Mouse (Mus musculus) neutrophil, adult 5-6 weeks (primary cell): ENCODE data around the gene Lrrc20. TPM values are rescaled to one million over a fixed set of nuclear protein-coding genes. Genes with fewer than 3 reads are reported as not detected.

Source experiments
- ATAC-seq: fragments of 151-379, 151-347 bp; 2 replicates; pipeline ENCODE4 v1.8.0; 2017; ENCODE audit warnings: mild to moderate bottlenecking, moderate TSS enrichment; ENCODE audit not compliant: insufficient number of reproducible peaks, poor library complexity, low FRiP score, severe bottlenecking; ENCODE audit errors: extremely low read depth
- total RNA-seq: library from RNA; stranded (forward); fragments of 200-1000 nt; gene quantifications from 2 replicates; pipeline ENCODE4 v1.2.3, GENCODE M21; 2017

Lrrc20 gene
- total RNA-seq, 1 experiment from 2014 or later: 1.5 TPM

GRCm38 (mm10) chr10:61466873-61467272 lies 8.7 kb upstream of the Lrrc20 start:
- ATAC-seq: peak; percentile 50; the same call in 1 of the 2 replicates

GRCm38 (mm10) chr10:61468900-61469299 lies 6.7 kb upstream of the Lrrc20 start:
- ATAC-seq: no peak

GRCm38 (mm10) chr10:61473640-61474039 lies 2.0 kb upstream of the Lrrc20 start:
- no peak for ATAC-seq

GRCm38 (mm10) chr10:61474344-61474743 lies 1.3 kb upstream of the Lrrc20 start:
- no peak for ATAC-seq

- ATAC-seq: no peak
Measured at GRCm38 (mm10) chr10:61476440-61477165, 1.0 kb downstream of the Lrrc20 start.

DNA sequence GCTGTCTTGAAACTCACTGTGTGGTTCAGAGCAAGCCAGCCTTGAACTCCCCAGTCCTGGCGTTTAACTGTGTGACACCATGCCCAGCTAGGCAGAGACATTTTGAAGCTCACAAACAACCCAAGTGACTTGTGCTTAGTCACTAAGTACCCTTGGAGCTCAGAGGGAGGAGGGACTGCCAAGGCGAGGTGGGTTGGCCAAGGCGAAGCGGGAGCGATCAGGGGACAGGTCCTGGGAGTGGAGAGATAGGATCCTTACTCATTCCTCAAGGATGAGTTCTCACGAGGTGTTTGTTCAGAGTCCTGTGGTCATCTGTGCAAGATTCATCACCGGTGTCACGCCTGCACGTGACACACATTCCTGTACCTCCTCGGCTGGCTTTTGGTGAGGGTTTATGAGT lies 3.9 kb downstream of the Lrrc20 start:
- ATAC-seq: no peak

GRCm38 (mm10) chr10:61479927-61480326 lies 4.3 kb downstream of the Lrrc20 start:
- no peak for ATAC-seq

- no peak for ATAC-seq
Measured at GRCm38 (mm10) chr10:61480488-61480887, 4.9 kb downstream of the Lrrc20 start.

- ATAC-seq: no peak
Measured at GRCm38 (mm10) chr10:61482771-61483170, 7.2 kb downstream of the Lrrc20 start.

DNA sequence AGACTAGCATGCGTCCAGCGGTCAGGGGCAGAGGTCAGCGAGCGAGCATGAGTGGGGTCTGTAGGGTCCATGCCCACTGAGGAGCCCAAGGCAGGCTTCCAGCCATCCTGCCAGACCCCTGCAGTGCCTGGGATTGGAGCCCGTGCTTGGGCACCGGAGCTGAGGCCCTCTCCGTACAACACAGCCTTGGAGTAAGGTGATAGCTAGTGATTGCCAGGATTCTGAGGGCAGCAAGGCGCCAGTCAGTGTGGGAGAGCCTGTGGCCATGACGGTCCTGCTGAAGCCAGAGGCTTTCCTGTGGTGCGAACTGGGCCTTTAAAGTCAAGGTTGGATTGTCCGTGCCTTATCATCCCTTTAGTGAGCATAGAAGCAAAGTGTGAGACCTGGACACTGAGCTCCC lies 9.2 kb downstream of the Lrrc20 start:
- ATAC-seq: no peak

- no peak for ATAC-seq
Measured at GRCm38 (mm10) chr10:61486551-61487339, 11.1 kb downstream of the Lrrc20 start.

DNA sequence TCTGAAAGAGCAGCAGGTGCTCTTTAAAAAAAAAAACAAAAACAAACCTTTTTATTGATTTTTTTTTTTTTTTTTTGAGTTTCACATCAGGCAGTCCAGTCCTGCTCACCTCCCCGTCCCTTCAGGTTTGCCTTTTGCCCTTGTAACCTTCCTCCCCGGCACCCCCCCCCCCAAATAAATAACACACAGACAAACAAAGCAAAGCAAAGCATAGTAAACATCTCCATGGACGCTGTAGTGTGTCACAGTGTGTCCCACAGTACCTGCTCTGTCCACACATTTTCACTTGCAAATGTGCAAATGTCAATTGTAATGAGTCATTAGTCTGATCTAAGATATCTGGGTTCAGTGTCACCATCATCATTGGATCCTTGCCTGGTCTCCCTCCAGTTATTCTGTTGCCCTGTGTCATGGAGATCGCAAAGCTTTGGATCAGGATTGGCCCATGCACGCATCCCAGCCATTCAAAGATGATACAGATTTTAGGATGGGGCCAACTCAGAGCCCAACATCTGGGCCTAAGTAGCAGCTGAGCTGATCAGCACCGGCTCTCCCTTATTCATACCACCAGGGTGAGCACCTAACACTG lies 13.0 kb downstream of the Lrrc20 start:
- no peak for ATAC-seq

- no peak for ATAC-seq
Measured at GRCm38 (mm10) chr10:61491573-61491972, 16.0 kb downstream of the Lrrc20 start.

DNA sequence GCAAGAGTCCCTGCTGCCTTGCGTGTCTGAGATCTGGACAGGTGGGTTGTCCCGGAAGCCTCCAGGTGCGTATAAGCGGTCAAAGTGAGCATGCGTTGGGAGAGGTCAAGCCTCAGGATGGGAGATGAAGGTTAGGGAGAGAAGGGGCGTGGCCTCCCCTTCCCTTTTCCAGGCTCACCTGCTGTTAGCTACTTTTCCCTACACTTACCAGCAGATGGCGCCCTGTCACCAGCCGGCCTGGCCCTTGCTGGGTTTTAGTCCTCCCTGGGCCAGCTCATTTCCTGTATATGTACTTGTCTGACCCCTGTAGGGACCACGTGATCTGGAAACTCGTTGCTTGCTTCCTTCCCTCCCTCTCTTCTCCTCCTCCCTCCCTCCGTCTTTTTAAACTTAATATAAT lies 16.4 kb downstream of the Lrrc20 start:
- ATAC-seq: peak; percentile 67

- no peak for ATAC-seq
Measured at GRCm38 (mm10) chr10:61495461-61495860, 19.9 kb downstream of the Lrrc20 start.

DNA sequence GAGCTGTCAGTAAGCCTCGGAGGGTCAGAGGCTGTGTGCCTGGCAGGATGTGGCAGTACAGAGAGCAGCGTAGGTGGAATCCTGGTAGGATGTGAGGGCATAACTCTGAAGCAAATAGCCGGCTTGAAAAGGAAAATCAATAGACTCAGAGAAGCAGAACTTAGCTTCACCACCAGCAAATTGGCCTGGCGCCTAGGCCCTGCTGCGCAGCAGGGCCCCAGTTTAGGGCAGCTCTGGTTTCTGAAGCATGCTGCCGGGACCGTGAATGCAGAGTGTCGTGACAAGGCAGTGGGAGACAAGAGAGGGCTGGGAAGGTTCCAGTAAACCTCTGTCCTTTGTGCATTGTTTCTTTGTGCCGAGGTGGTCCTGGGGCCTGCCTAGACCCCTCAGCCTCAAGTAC lies 20.6 kb downstream of the Lrrc20 start:
- ATAC-seq: no peak

DNA sequence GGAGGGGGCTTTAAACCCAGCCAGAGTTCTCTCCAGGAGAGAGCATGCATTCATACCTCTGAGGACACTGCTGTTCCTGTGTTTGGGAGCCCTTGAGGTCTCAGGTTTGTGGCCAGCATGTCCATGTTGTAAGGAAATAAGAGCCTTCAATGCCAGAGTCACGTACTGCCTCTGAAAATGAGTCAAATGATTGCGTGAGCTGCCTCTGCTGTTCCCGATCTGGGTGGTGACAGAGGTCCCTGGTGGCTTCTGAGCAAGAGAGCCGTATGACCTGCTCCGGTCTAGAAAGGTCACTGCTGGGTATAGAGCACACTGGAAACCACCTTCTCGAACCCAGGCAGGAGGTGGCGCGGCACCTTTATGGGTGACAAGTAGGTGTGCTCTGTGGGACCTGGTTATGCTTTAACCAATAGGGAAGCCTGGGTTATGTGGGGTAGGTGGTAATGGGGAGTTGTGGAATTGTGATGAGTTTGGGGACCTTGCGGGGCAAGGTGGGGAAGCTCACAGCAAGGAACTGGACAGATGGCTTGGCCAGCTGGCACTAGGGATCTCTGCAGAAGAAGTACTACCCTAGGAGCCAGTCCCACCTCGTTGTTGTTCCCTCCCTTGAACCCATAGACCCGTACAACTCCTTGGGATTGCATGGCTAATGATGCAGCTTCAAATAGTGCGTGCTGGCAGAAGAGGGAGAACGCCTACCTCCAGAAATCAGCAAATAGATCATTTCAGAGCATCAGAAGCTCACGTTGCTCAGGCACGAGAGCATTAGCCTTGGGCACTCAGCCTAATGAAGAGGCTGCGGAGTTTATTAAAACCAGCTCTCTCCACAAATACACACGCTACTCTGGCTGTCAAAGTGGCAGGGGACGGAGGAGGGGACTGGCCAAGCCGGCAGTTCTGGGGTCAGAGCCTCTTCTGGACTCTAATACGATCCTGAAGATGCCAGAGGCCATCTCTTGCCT lies 24.2 kb downstream of the Lrrc20 start:
- no peak for ATAC-seq

DNA sequence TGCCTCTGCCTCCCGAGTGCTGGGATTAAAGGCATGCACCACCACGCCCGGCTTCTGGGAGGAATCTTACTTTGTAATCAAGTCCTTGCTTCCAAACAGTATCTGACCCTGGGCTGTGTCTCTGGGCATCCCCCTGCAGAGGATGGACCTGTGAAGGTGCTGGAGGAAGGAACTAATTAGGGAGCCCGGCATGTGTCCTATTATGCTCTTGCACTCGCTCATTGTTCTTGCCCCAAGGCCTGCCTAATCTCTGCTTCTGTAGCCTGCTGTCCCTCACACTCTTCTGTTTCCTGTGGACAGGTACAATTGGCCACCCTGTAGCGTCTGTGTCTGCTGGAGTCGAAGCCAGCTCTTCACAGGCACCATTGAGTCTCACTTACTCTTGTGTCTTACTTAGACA lies 25.2 kb downstream of the Lrrc20 start:
- no peak for ATAC-seq

- no peak for ATAC-seq
Measured at GRCm38 (mm10) chr10:61504073-61504472, 28.5 kb downstream of the Lrrc20 start.
